Mouse (Mus musculus) olfactory bulb, adult 2 months (tissue): Measurements from ENCODE around the gene Klra2. TPM values are rescaled to one million over a fixed set of nuclear protein-coding genes. Genes with fewer than 3 reads are reported as not detected.
"Not testable (repeated sequence)": the region's sequence is repeated elsewhere in the genome, so short reads cannot be mapped to it uniquely, and the experiment has no call there.

Experiments used
- H3K27ac ChIP-seq: fragments of 200-500 bp; 2 replicates; pipeline ENCODE4 v1.5.1; 2012; ENCODE audit warnings: low read depth, low read length; ENCODE audit not compliant: insufficient read depth
- H3K4me1 ChIP-seq: fragments of 200-500 bp; 2 replicates; pipeline ENCODE4 v1.6.1; 2012; ENCODE audit warnings: low read length; ENCODE audit not compliant: control insufficient read depth, insufficient read depth
- H3K4me3 ChIP-seq: fragments of 200-500 bp; 2 replicates; pipeline ENCODE4 v1.5.1; 2012; ENCODE audit warnings: mild to moderate bottlenecking, low read depth, low read length, moderate library complexity; ENCODE audit not compliant: insufficient read depth
- CTCF ChIP-seq: fragments of 200-500 bp; IDR thresholded peaks from 2 replicates; pipeline ENCODE4 v1.5.1; 2012; ENCODE audit warnings: low read depth, mild to moderate bottlenecking, low read length, moderate library complexity; ENCODE audit not compliant: insufficient read depth
- POLR2A ChIP-seq: fragments of 200-500 bp; IDR thresholded peaks from 2 replicates; pipeline ENCODE4 v1.6.1; 2012; ENCODE audit warnings: mild to moderate bottlenecking, low read depth, low read length, moderate library complexity; ENCODE audit not compliant: insufficient read depth
- WGBS: fragments of 180-500 bp; shearing (Covaris S2); methylation state at CpG from one replicate; pipeline ENCODE4 v1.1.7; 2018; 5-methylcytosine and 5-hydroxymethylcytosine counted together
- polyA plus RNA-seq: library from polyadenylated mRNA; stranded (reverse); fragments of >200 nt; gene quantifications from 2 replicates; pipeline ENCODE4 v1.2.4, GENCODE M21; 2012; ENCODE audit warnings: low replicate concordance; ENCODE audit not compliant: missing spikeins, insufficient read depth, insufficient read length

Gene Klra2
- not detected in 2 replicates for polyA plus RNA-seq

- no peak for TF ChIP-seq POLR2A
- TF ChIP-seq CTCF = no peak
- Histone ChIP-seq H3K4me3 (no peak within 1 kb of the TSS), H3K4me1 (no peaks in the 10 kb centered on the region), H3K27ac (no peak within 1 kb of the TSS)
- WGBS = 81% methylated on average over 2 of the region's 2 CpGs
Observed at GRCm38 (mm10) chr6:131247206-131247605, at the start of gene Klra2. Gene Klra2, minus strand, starts transcription at chr6:131247362.

- Histone ChIP-seq H3K27ac (no peak overlapping the region), H3K4me3 (no peak overlapping the region), H3K4me1 (0 out of 2 replicates have a peak, but pooled peaks cover 2% of the 10 kb centered on the region)
- TF ChIP-seq POLR2A (no peak), CTCF (no peak)
- WGBS = 89% methylated on average over 5 of the region's 5 CpGs
Observed at GRCm38 (mm10) chr6:131294435-131295112, 47.4 kb upstream of the Klra2 start.

- Histone ChIP-seq H3K4me1 (0 out of 2 replicates have a peak, but pooled peaks cover 2% of the 10 kb centered on the region), H3K4me3 (no peak overlapping the region), H3K27ac (no peak overlapping the region)
- TF ChIP-seq CTCF = no peak
- TF ChIP-seq POLR2A = no peak
- 76% methylated on average over 5 of the region's 5 CpGs for WGBS
Observed at GRCm38 (mm10) chr6:131293916-131294315, 46.8 kb upstream of the Klra2 start.

DNA sequence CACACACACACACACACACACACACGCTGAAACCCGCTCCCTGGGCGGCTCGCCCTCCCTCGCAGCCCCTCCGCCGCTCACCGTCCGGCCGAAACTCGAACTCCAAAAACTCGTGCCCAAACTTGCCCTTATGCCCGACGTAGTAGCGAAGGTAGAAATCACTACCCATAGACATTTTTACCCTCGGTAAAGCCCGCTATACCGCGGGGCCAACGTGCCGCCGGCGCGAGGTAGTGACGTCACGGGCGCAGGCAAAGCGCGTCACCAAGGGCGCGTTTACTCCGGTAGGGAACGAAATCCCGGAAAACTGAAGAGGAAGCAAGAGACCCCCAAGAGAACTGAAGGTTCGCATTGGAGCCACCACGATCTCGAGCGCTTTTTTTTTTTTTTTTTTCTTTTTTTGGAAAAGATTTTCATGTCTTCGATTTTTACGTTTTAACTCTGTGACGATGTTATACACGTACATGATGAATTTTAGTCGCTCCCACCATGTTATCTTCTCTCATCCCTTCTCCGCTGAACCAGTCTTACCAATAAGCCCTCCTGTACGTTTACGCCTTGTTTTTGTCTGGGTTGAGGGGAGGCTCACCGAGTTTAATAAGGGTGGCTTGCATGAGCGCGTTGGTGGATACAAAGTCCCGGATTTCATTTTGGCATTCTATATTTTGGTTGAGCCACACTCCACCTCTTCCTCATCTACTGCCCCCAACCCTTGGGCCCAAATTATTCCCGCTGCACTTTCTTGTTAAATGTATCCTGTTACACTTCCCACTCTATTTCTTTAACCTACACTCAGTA lies 46.0 kb upstream of the Klra2 start, which contains the start of gene Magohb:
Gene Magohb (minus strand): TSS at position 254 of the 798 bp plus-strand sequence.
- 1% methylated on average over 51 of the region's 51 CpGs for WGBS
- Histone ChIP-seq H3K4me3 (peak within 1 kb of the TSS; percentile 70), H3K27ac (peak within 1 kb of the TSS; percentile 39), H3K4me1 (0 out of 2 replicates have a peak, but pooled peaks cover 2% of the 10 kb centered on the region)
- no peak; the same call in 1 of the 2 replicates for TF ChIP-seq POLR2A
- no peak for TF ChIP-seq CTCF

- 0 out of 2 replicates have a peak, but pooled peaks cover 2% of the 10 kb centered on the region for H3K4me1 ChIP-seq
- peak overlapping the region; percentile 70 for H3K4me3 ChIP-seq
- H3K27ac ChIP-seq = peak overlapping the region; percentile 39
- TF ChIP-seq CTCF (no peak), POLR2A (no peak)
- 10% methylated on average over 10 of the region's 10 CpGs for WGBS
Observed at GRCm38 (mm10) chr6:131292276-131292990, 45.3 kb upstream of the Klra2 start.

DNA sequence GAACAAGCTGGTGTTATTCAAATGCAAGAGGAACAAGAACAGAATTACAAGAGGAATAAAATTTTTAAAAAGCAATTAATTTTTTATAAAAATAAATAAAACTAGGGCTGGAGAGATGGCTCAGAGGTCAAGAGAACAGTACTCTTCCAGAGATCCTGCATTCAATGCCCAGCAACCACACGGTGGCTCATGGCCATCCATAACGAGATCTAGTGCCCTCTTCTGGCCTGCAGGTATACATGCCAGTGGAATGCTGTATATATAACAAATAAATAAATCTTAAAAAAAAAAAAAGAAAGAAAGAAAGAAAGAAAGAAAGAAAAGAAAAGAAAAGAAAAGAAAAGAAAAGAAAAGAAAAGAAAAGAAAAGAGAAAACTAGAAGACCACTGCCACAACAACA lies 43.3 kb upstream of the Klra2 start:
- 3% methylated on average over 2 of the region's 2 CpGs for WGBS
- TF ChIP-seq CTCF (no peak), POLR2A (no peak)
- Histone ChIP-seq H3K4me3 (no peak overlapping the region), H3K4me1 (0 out of 2 replicates have a peak, but pooled peaks cover 2% of the 10 kb centered on the region), H3K27ac (no peak overlapping the region)

DNA sequence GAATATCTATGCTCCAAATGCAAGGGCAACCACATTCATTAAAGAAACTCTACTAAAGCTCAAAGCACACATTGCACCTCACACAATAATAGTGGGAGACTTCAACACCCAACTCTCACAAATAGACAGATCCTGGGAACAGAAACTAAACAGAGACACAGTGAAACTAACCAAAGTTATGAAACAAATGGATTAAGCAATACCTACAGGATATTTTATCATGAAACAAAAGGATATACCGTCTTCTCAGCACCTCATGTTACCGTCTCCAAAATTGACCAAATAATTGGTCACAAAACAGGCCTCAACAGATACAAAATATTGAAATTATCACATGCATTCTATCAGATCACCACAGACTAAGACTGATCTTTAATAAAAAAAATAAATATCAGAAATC lies 31.0 kb upstream of the Klra2 start:
- H3K4me3 ChIP-seq, H3K4me1 ChIP-seq, H3K27ac ChIP-seq: not testable (repeated sequence)
- 97% methylated on average over 2 of the region's 2 CpGs for WGBS

DNA sequence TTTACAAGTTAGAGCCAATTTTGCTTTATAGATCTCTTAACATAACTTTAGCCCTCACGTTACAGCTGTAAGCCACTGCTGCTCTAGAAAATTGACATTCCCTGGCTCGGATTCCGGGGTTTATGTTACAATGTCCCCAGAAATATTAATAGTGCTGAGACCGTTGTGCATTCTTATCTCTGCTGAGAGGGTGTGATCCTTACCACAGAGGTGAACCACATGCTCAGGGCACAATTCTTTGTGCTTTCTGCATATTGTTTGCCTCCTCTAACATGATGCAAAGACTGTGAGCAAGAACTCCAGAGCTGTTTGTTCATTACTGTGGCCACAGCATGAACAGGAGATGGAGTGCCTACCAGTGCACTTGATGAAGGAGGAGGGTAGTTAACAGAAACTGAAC lies 29.5 kb upstream of the Klra2 start:
- H3K27ac ChIP-seq = no peak overlapping the region
- 95% methylated on average over 4 of the region's 4 CpGs for WGBS
- TF ChIP-seq POLR2A (no peak), CTCF (no peak)
- no peaks in the 10 kb centered on the region for H3K4me1 ChIP-seq
- H3K4me3 ChIP-seq = no peak overlapping the region

GRCm38 (mm10) chr6:131272311-131272710 lies 25.1 kb upstream of the Klra2 start:
- Histone ChIP-seq H3K4me1 (no peaks in the 10 kb centered on the region), H3K4me3 (no peak overlapping the region), H3K27ac (no peak overlapping the region)
- WGBS = 93% methylated on average over 1 of the region's 1 CpGs
- TF ChIP-seq CTCF = no peak
- TF ChIP-seq POLR2A = no peak
